Mouse (Mus musculus): ENCODE results near the gene Pglyrp1. TPM values are rescaled to one million over a fixed set of nuclear protein-coding genes. Genes with fewer than 3 reads are reported as not detected.

Pglyrp1 gene
- polyA plus RNA-seq, 1 experiment from 2014 or later = 0.45 TPM

- Histone ChIP-seq H3K36me3 (ENCODE audit: control insufficient read depth, insufficient read depth, low read length) (no peaks in the 10 kb centered on the region), H3K27me3 (ENCODE audit: control insufficient read depth, insufficient read depth, low read length) (no peaks in the 10 kb centered on the region), H3K4me3 (ENCODE audit: low read depth, low read length) (peak overlapping the region; percentile 29), H3K9ac (ENCODE audit: low read length) (no peak overlapping the region), H3K9me3 (ENCODE audit: control insufficient read depth, low read length) (no peaks in the 10 kb centered on the region), H3K4me2 (ENCODE audit: low read depth, severe bottlenecking) (peak overlapping the region; percentile 72), H3K27ac (replicated peaks; ENCODE audit: low read depth, low read length) (no peak overlapping the region), H3K4me1 (ENCODE audit: control insufficient read depth, insufficient read depth, low read length) (no peaks in the 10 kb centered on the region)
- DNase-seq (ENCODE audit: low spot score) = peak; percentile 89
- ATAC-seq (ENCODE audit: insufficient number of reproducible peaks, low FRiP score, low TSS enrichment, low read depth) = peak; percentile 79
- under 1% methylated on average over 10 of the region's 10 CpGs for WGBS
Measured at GRCm38 (mm10) chr7:18873253-18873652, 2.1 kb downstream of the Pglyrp1 start.

GRCm38 (mm10) chr7:18875372-18875771 is 4.2 kb downstream of the Pglyrp1 start:
- no peaks in the 10 kb centered on the region for H3K36me3 ChIP-seq (ENCODE audit: control insufficient read depth, insufficient read depth, low read length)
- no peak overlapping the region for H3K4me2 ChIP-seq (ENCODE audit: low read depth, severe bottlenecking)
- no peaks in the 10 kb centered on the region for H3K9me3 ChIP-seq (ENCODE audit: control insufficient read depth, low read length)
- H3K4me3 ChIP-seq (ENCODE audit: low read depth, low read length) = no peak overlapping the region
- H3K4me1 ChIP-seq (ENCODE audit: control insufficient read depth, insufficient read depth, low read length) = no peaks in the 10 kb centered on the region
- H3K27me3 ChIP-seq (ENCODE audit: control insufficient read depth, insufficient read depth, low read length) = no peaks in the 10 kb centered on the region
- ATAC-seq (ENCODE audit: insufficient number of reproducible peaks, low FRiP score, low TSS enrichment, low read depth) = no peak
- no peak overlapping the region for H3K27ac ChIP-seq (replicated peaks; ENCODE audit: low read depth, low read length)
- no peak overlapping the region for H3K9ac ChIP-seq (ENCODE audit: low read length)
- no peak for DNase-seq (ENCODE audit: low spot score)
- 88% methylated on average over 5 of the region's 5 CpGs for WGBS

- Histone ChIP-seq H3K9ac (ENCODE audit: low read length) (no peak overlapping the region), H3K36me3 (ENCODE audit: control insufficient read depth, insufficient read depth, low read length) (no peaks in the 10 kb centered on the region), H3K4me2 (ENCODE audit: low read depth, severe bottlenecking) (no peak overlapping the region), H3K4me1 (ENCODE audit: control insufficient read depth, insufficient read depth, low read length) (no peaks in the 10 kb centered on the region), H3K4me3 (ENCODE audit: low read depth, low read length) (no peak overlapping the region), H3K27ac (replicated peaks; ENCODE audit: low read depth, low read length) (no peak overlapping the region), H3K27me3 (ENCODE audit: control insufficient read depth, insufficient read depth, low read length) (no peaks in the 10 kb centered on the region), H3K9me3 (ENCODE audit: control insufficient read depth, low read length) (no peaks in the 10 kb centered on the region)
- DNase-seq (ENCODE audit: low spot score) (no peak), ATAC-seq (ENCODE audit: insufficient number of reproducible peaks, low FRiP score, low TSS enrichment, low read depth) (no peak)
- WGBS = 80% methylated on average over 7 of the region's 7 CpGs
Measured at GRCm38 (mm10) chr7:18878691-18879090, 7.6 kb downstream of the Pglyrp1 start.

GRCm38 (mm10) chr7:18883991-18884744 is 13.0 kb downstream of the Pglyrp1 start:
- no peak overlapping the region for H3K4me2 ChIP-seq (ENCODE audit: low read depth, severe bottlenecking)
- no peak overlapping the region for H3K27ac ChIP-seq (replicated peaks; ENCODE audit: low read depth, low read length)
- H3K4me3 ChIP-seq (ENCODE audit: low read depth, low read length) = no peak overlapping the region
- H3K4me1 ChIP-seq (ENCODE audit: control insufficient read depth, insufficient read depth, low read length) = no peaks in the 10 kb centered on the region
- H3K9ac ChIP-seq (ENCODE audit: low read length) = no peak overlapping the region
- no peaks in the 10 kb centered on the region for H3K9me3 ChIP-seq (ENCODE audit: control insufficient read depth, low read length)
- no peaks in the 10 kb centered on the region for H3K27me3 ChIP-seq (ENCODE audit: control insufficient read depth, insufficient read depth, low read length)
- WGBS = 61% methylated on average over 9 of the region's 9 CpGs
- ATAC-seq (ENCODE audit: insufficient number of reproducible peaks, low FRiP score, low TSS enrichment, low read depth) (no peak), DNase-seq (ENCODE audit: low spot score) (no peak)
- no peaks in the 10 kb centered on the region for H3K36me3 ChIP-seq (ENCODE audit: control insufficient read depth, insufficient read depth, low read length)

GRCm38 (mm10) chr7:18884745-18885422 is 13.8 kb downstream of the Pglyrp1 start:
- H3K36me3 ChIP-seq (ENCODE audit: control insufficient read depth, insufficient read depth, low read length) = no peaks in the 10 kb centered on the region
- H3K4me3 ChIP-seq (ENCODE audit: low read depth, low read length) = no peak overlapping the region
- H3K27me3 ChIP-seq (ENCODE audit: control insufficient read depth, insufficient read depth, low read length) = no peaks in the 10 kb centered on the region
- ATAC-seq (ENCODE audit: insufficient number of reproducible peaks, low FRiP score, low TSS enrichment, low read depth) (no peak), DNase-seq (ENCODE audit: low spot score) (no peak)
- H3K9ac ChIP-seq (ENCODE audit: low read length) = no peak overlapping the region
- no peaks in the 10 kb centered on the region for H3K9me3 ChIP-seq (ENCODE audit: control insufficient read depth, low read length)
- no peak overlapping the region for H3K4me2 ChIP-seq (ENCODE audit: low read depth, severe bottlenecking)
- H3K4me1 ChIP-seq (ENCODE audit: control insufficient read depth, insufficient read depth, low read length) = no peaks in the 10 kb centered on the region
- 62% methylated on average over 13 of the region's 13 CpGs for WGBS
- H3K27ac ChIP-seq (replicated peaks; ENCODE audit: low read depth, low read length) = no peak overlapping the region

GRCm38 (mm10) chr7:18886963-18887362 is 15.8 kb downstream of the Pglyrp1 start:
- Histone ChIP-seq H3K4me1 (ENCODE audit: control insufficient read depth, insufficient read depth, low read length) (no peaks in the 10 kb centered on the region), H3K9ac (ENCODE audit: low read length) (no peak overlapping the region), H3K27me3 (ENCODE audit: control insufficient read depth, insufficient read depth, low read length) (no peaks in the 10 kb centered on the region), H3K27ac (replicated peaks; ENCODE audit: low read depth, low read length) (no peak overlapping the region), H3K36me3 (ENCODE audit: control insufficient read depth, insufficient read depth, low read length) (no peaks in the 10 kb centered on the region), H3K4me3 (ENCODE audit: low read depth, low read length) (no peak overlapping the region), H3K4me2 (ENCODE audit: low read depth, severe bottlenecking) (no peak overlapping the region), H3K9me3 (ENCODE audit: control insufficient read depth, low read length) (no peaks in the 10 kb centered on the region)
- WGBS = 93% methylated on average over 1 of the region's 1 CpGs
- ATAC-seq (ENCODE audit: insufficient number of reproducible peaks, low FRiP score, low TSS enrichment, low read depth) (no peak), DNase-seq (ENCODE audit: low spot score) (no peak)

- Histone ChIP-seq H3K9me3 (ENCODE audit: control insufficient read depth, low read length) (no peaks in the 10 kb centered on the region), H3K4me1 (ENCODE audit: control insufficient read depth, insufficient read depth, low read length) (peaks cover 11% of the 10 kb centered on the region), H3K27ac (replicated peaks; ENCODE audit: low read depth, low read length) (no peak overlapping the region), H3K4me3 (ENCODE audit: low read depth, low read length) (no peak overlapping the region), H3K4me2 (ENCODE audit: low read depth, severe bottlenecking) (no peak overlapping the region), H3K9ac (ENCODE audit: low read length) (no peak overlapping the region), H3K27me3 (ENCODE audit: control insufficient read depth, insufficient read depth, low read length) (peaks cover 6% of the 10 kb centered on the region), H3K36me3 (ENCODE audit: control insufficient read depth, insufficient read depth, low read length) (no peaks in the 10 kb centered on the region)
- DNase-seq (ENCODE audit: low spot score) = no peak
- WGBS = 95% methylated on average over 8 of the region's 8 CpGs
- ATAC-seq (ENCODE audit: insufficient number of reproducible peaks, low FRiP score, low TSS enrichment, low read depth) = no peak
Measured at GRCm38 (mm10) chr7:18890848-18891247, 19.7 kb downstream of the Pglyrp1 start.

GRCm38 (mm10) chr7:18891872-18892599 is 20.9 kb downstream of the Pglyrp1 start:
- Histone ChIP-seq H3K27me3 (ENCODE audit: control insufficient read depth, insufficient read depth, low read length) (peaks cover 6% of the 10 kb centered on the region), H3K9ac (ENCODE audit: low read length) (0 out of 2 replicates have a peak overlapping the region, but pooled peaks have one; percentile 32), H3K36me3 (ENCODE audit: control insufficient read depth, insufficient read depth, low read length) (no peaks in the 10 kb centered on the region), H3K4me1 (ENCODE audit: control insufficient read depth, insufficient read depth, low read length) (peaks cover 11% of the 10 kb centered on the region), H3K9me3 (ENCODE audit: control insufficient read depth, low read length) (no peaks in the 10 kb centered on the region), H3K27ac (replicated peaks; ENCODE audit: low read depth, low read length) (no peak overlapping the region), H3K4me2 (ENCODE audit: low read depth, severe bottlenecking) (peak overlapping the region; percentile 79), H3K4me3 (ENCODE audit: low read depth, low read length) (peak overlapping the region; percentile 25)
- 0 out of 2 replicates have a peak, but pooled peaks have one; percentile 24 for ATAC-seq (ENCODE audit: insufficient number of reproducible peaks, low FRiP score, low TSS enrichment, low read depth)
- 22% methylated on average over 33 of the region's 33 CpGs for WGBS
- peak; percentile 92 for DNase-seq (ENCODE audit: low spot score)
